In genomic region chr1:82440123-82440522, GRCm38 (mm10) we compare ENCODE assay signal across 13 mouse cellular contexts.
"Had no signal": no experiment of that assay in that cellular context is flagged by ENCODE, and none has a peak within 500 bp of the region (broad histone marks: within the 10 kb centered on the region; RNA-seq: fewer than 3 reads in every experiment).

No protein-coding gene starts in this region.

- H3K4me3 ChIP-seq: kidney, embryonic 15.5 days; limb, embryonic 13.5 days; myocyte; stomach, embryonic 15.5 days had no signal

- DNase-seq: kidney, postnatal 14 days; left cerebral cortex, postnatal 4 days; lung, adult 18-20 months; midbrain, embryonic 14.5 days; retina, postnatal 1 day; right cerebral cortex, postnatal 4 days; thymus, adult 2 months; thymus, postnatal 25 days had no signal

- H3K27ac ChIP-seq: kidney, embryonic 15.5 days; limb, embryonic 13.5 days; liver, embryonic 14.5 days; stomach, embryonic 15.5 days had no signal

- H3K9me3 ChIP-seq: kidney, embryonic 15.5 days; limb, embryonic 13.5 days; stomach, embryonic 15.5 days had no signal

- H3K4me1 ChIP-seq: kidney, embryonic 15.5 days; stomach, embryonic 15.5 days had no signal

- H3K36me3 ChIP-seq: kidney, embryonic 15.5 days; limb, embryonic 13.5 days; stomach, embryonic 15.5 days had no signal

- H3K9ac ChIP-seq: kidney, embryonic 15.5 days; limb, embryonic 13.5 days; liver, embryonic 14.5 days; stomach, embryonic 15.5 days had no signal

- H3K4me2 ChIP-seq: kidney, embryonic 15.5 days; limb, embryonic 13.5 days; stomach, embryonic 15.5 days had no signal

- H3K27me3 ChIP-seq: kidney, embryonic 15.5 days; limb, embryonic 13.5 days; stomach, embryonic 15.5 days had no signal
